Mouse (Mus musculus): ENCODE measurements at regions not wholly inside any gene's neighbourhood (a gene's known extent, or its start where the extent isn't known, plus 50 kb on each side); places are given as distances from the start of the nearest gene placed in this dataset.

DNA sequence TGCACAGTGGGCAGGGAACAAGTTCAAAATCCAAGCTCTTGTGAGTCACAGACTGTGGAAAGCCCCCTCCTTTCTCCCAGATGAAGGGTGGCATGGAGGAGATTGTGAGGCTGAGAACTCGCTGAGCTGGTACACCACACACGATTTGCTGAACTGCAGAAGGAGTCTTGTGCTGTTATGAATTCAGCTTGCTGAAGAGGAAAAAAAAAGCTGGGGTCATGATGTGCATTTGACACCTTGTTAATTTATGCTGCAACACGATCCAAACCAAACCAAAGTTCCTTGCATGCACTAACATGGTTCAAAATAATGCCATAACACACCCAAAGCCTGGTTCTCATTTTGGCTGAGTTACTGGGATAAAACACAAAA, 485.9 kb downstream of the Hdgfl1 start:
- H3K27ac ChIP-seq (ENCODE audit: insufficient read depth, low read depth, low read length), result no peak overlapping the region
- TF ChIP-seq CTCF (IDR thresholded peaks at IDR 0.05; ENCODE audit: low read depth, low read length), result no peak
- no peak for TF ChIP-seq POLR2A (IDR thresholded peaks at IDR 0.05; ENCODE audit: borderline replicate concordance, low read depth, low read length)
- no peak overlapping the region for H3K4me3 ChIP-seq (ENCODE audit: insufficient read depth, low read length)
- H3K4me1 ChIP-seq (ENCODE audit: control insufficient read depth, insufficient read depth, low read length), result no peaks in the 10 kb centered on the region

DNA sequence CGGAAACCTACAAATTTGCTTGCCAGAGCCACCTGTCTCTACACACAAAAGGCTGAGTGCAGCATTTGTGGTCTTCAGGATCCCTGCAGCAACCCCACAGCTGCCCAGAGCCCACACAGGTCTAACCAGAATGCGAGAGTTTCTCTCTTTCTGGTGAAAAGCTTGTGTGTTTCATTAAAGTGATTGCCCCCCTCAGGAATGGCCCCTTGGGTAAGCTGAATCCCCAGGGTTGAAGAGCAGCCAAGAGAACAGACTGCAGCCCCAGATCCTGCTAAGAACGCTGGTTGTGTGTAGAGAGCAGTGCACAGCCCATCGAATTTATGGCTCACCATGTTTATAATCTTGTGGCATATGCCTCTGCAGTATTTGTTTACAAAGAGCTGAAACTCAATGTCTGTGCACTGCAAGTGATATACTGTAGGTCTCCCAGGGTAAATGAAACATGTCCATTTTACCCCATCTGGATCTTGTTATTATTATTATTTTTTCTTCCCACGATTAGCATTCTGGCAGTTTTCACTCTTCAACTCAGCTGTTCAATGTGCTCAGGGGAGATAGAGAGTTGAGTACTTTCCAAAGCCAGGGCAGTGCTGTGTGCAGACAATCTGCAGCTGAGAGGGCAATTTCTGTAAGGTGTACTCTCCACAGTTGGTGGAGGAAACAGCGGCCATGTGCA, 486.4 kb downstream of the Hdgfl1 start:
- TF ChIP-seq POLR2A (IDR thresholded peaks at IDR 0.05; ENCODE audit: borderline replicate concordance, low read depth, low read length) (no peak), CTCF (IDR thresholded peaks at IDR 0.05; ENCODE audit: low read depth, low read length) (no peak)
- H3K4me1 ChIP-seq (ENCODE audit: control insufficient read depth, insufficient read depth, low read length), result no peaks in the 10 kb centered on the region

DNA sequence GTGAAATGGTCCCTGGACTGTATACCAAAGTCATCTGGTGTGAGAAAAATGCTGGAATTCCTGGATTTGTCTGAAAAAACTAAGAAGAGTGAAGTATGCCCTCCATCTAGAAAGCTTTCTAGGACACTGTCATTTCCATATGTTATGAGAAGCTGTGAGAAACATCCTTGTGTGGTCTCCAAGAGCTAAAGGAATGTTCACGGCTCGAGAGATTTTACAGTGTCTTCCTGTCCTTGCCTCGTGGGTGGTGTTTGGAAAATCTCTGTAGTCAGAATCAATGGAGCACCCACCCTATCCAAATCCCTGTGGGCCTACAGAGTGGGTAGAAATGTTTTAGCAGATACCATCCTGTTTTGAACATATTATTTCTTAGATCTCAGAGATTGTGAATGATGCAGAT, 487.7 kb downstream of the Hdgfl1 start:
- Histone ChIP-seq H3K4me1 (ENCODE audit: control insufficient read depth, insufficient read depth, low read length) (no peaks in the 10 kb centered on the region), H3K27ac (ENCODE audit: insufficient read depth, low read depth, low read length) (no peak overlapping the region), H3K4me3 (ENCODE audit: insufficient read depth, low read length) (no peak overlapping the region)
- TF ChIP-seq CTCF (IDR thresholded peaks at IDR 0.05; ENCODE audit: low read depth, low read length) (no peak), POLR2A (IDR thresholded peaks at IDR 0.05; ENCODE audit: borderline replicate concordance, low read depth, low read length) (no peak)

More for the DNA sequence above, 486.4 kb downstream of the Hdgfl1 start:
- H3K27ac ChIP-seq (ENCODE audit: insufficient read depth, low read depth, low read length), result no peak overlapping the region
- H3K4me3 ChIP-seq (ENCODE audit: insufficient read depth, low read length), result no peak overlapping the region

DNA sequence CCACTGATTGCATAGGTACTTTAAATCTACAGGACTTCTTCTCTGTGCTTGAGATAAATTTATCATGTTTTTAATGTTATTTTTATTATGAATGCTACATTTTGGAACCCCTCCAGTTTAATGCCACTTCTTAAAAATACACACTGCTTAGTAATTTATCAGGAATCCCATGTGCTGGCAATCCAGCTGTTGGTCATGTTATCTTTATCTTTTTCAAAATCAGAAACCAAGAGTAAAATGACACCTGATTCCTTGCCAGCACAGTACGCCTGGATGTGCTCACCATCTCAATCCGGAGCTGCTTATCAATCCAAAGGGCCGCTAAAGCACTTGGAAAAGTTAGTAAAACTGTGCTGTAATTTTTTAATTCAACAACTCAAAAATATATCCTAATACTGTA, 497.1 kb downstream of the Hdgfl1 start:
- H3K4me3 ChIP-seq (ENCODE audit: insufficient read depth, low read length), result no peak overlapping the region
- TF ChIP-seq CTCF (IDR thresholded peaks at IDR 0.05; ENCODE audit: low read depth, low read length) (no peak), POLR2A (IDR thresholded peaks at IDR 0.05; ENCODE audit: borderline replicate concordance, low read depth, low read length) (no peak)
- no peak overlapping the region for H3K27ac ChIP-seq (ENCODE audit: insufficient read depth, low read depth, low read length)
- H3K4me1 ChIP-seq (ENCODE audit: control insufficient read depth, insufficient read depth, low read length), result no peaks in the 10 kb centered on the region

DNA sequence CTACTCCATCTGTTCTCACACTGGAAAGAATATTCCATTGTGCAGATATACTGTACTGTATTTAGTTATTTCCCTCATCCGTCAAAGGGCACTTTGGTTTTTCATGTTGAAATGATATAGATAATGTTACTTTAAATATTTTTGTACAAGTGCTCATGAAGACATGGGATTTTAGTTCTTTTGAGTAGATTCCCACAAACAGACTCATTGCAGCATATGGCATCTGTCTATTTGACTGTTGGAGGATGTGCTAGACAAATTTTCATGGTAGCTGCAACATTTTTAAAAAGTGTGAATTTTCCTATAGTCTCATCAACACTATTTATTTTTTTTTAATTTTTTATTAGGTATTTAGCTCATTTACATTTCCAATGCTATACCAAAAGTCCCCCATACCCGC, 502.5 kb downstream of the Hdgfl1 start:
- TF ChIP-seq POLR2A (IDR thresholded peaks at IDR 0.05; ENCODE audit: borderline replicate concordance, low read depth, low read length), result no peak
- TF ChIP-seq CTCF (IDR thresholded peaks at IDR 0.05; ENCODE audit: low read depth, low read length), result no peak
- Histone ChIP-seq H3K4me3 (ENCODE audit: insufficient read depth, low read length) (no peak overlapping the region), H3K4me1 (ENCODE audit: control insufficient read depth, insufficient read depth, low read length) (no peaks in the 10 kb centered on the region), H3K27ac (ENCODE audit: insufficient read depth, low read depth, low read length) (no peak overlapping the region)

DNA sequence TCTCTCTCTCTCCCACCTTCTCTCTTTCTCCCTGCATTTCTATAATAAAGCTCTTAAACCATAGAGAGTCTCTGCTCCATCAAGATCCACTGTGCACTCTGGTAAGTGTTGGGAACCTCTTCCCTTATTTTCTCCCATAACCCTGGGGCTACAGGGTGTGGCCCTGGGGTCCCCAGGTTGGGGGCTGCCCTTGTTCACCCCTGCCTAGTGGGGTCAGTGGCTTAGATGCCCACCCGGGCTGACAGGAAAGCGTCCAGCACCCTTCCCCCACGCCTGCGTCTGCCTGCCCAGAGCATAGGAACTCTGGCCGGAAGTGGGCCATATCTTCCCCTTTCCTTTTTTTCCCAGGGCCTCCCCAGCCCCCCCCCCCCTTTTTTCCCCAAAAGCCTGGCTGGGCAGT, 534.0 kb downstream of the Hdgfl1 start:
- H3K4me1 ChIP-seq (ENCODE audit: control insufficient read depth, insufficient read depth, low read length), result 0 out of 2 replicates have a peak, but pooled peaks cover 2% of the 10 kb centered on the region
- H3K27ac ChIP-seq (ENCODE audit: insufficient read depth, low read depth, low read length), result no peak overlapping the region
- no peak overlapping the region for H3K4me3 ChIP-seq (ENCODE audit: insufficient read depth, low read length)
- TF ChIP-seq POLR2A (IDR thresholded peaks at IDR 0.05; ENCODE audit: borderline replicate concordance, low read depth, low read length) (no peak), CTCF (IDR thresholded peaks at IDR 0.05; ENCODE audit: low read depth, low read length) (no peak)

DNA sequence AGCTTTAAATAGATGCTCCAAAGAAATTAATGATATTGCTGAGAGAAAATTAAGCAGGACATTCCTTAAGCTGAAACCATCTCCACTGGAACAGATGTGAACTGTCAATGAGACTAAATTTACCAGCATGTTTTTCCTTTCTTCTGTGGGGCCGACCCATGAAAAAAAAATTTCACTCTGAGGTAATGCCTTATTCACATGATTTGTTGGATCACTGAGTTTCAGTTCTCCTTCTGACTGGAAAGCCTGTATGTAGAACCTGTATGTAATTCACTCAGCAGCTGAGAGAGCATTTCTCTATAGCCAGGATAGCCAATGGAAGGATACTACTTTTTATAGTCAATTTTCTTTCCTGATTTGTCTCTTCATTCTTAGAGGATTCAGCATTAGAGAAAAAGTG, 535.3 kb downstream of the Hdgfl1 start:
- no peak overlapping the region for H3K4me3 ChIP-seq (ENCODE audit: insufficient read depth, low read length)
- TF ChIP-seq CTCF (IDR thresholded peaks at IDR 0.05; ENCODE audit: low read depth, low read length), result no peak
- no peak for TF ChIP-seq POLR2A (IDR thresholded peaks at IDR 0.05; ENCODE audit: borderline replicate concordance, low read depth, low read length)
- H3K4me1 ChIP-seq (ENCODE audit: control insufficient read depth, insufficient read depth, low read length), result 0 out of 2 replicates have a peak, but pooled peaks cover 2% of the 10 kb centered on the region
- no peak overlapping the region for H3K27ac ChIP-seq (ENCODE audit: insufficient read depth, low read depth, low read length)

DNA sequence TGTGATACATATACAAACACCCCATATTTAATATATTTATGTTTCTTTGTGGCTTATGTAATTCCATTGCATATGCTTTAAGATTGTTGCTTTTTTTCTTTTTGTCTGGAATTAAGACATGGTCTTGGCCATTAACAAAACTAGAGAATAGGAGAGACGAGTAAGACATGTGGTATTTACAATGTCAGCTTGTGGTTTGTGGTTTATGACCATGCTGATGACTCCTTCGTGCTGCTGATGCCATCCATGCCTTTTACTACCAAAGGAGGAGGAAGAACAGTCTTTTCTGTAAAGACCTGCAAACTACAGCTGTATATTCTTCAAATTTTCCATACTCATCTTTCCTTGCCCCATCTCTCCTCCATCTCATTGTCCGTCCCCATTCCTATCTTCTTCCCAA, 552.7 kb downstream of the Hdgfl1 start:
- H3K4me3 ChIP-seq (ENCODE audit: insufficient read depth, low read length), result no peak overlapping the region
- H3K27ac ChIP-seq (ENCODE audit: insufficient read depth, low read depth, low read length), result no peak overlapping the region
- TF ChIP-seq CTCF (IDR thresholded peaks at IDR 0.05; ENCODE audit: low read depth, low read length) (no peak), POLR2A (IDR thresholded peaks at IDR 0.05; ENCODE audit: borderline replicate concordance, low read depth, low read length) (no peak)
- no peaks in the 10 kb centered on the region for H3K4me1 ChIP-seq (ENCODE audit: control insufficient read depth, insufficient read depth, low read length)

DNA sequence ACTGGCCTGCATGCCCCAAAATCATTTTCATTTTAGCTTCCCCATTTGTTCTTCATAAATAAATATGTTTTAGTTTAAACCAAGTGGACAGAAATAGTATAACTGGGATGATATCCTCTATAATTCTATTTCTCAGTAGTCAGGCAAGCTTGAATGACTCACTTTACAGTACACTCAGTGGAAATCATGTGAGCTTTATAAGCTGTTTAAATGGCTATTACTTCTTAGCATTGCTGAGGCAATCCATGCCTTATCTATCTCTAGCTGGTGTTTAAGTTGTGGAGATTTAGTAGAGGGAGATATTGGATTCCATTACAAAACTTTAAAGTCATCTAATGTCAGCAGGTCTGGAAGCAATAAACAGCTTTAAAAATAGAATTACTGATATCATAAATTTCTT, 553.4 kb downstream of the Hdgfl1 start:
- Histone ChIP-seq H3K27ac (ENCODE audit: insufficient read depth, low read depth, low read length) (no peak overlapping the region), H3K4me3 (ENCODE audit: insufficient read depth, low read length) (no peak overlapping the region)
- TF ChIP-seq CTCF (IDR thresholded peaks at IDR 0.05; ENCODE audit: low read depth, low read length), result no peak
- TF ChIP-seq POLR2A (IDR thresholded peaks at IDR 0.05; ENCODE audit: borderline replicate concordance, low read depth, low read length), result no peak

DNA sequence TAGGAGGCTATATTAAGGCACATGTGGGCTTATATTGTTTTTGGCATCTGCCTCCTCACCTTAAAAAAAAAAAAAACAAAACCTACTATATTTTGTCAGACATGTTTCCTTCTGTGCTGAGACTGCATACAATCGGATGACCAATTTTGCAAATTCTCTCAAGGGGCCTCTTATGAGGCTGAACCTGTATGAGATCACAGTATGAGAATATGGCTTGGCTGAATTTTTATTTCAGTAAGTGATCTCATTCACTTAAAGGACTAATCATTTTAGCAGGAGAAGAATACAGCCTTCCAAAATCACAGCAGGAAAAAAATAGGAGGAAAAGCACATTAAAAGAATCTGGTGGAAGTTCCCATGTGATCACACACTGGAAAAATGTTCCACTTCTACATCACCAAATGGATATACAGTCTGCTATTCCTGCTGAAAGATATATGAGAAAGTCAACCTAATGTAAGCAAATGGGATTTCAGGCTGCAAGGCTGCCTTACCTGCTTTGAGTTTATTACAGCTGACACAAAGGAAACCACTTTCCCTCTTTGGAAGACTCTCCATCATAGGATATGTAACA, 564.3 kb downstream of the Hdgfl1 start:
- H3K4me1 ChIP-seq (ENCODE audit: control insufficient read depth, insufficient read depth, low read length), result no peaks in the 10 kb centered on the region
- TF ChIP-seq POLR2A (IDR thresholded peaks at IDR 0.05; ENCODE audit: borderline replicate concordance, low read depth, low read length) (no peak), CTCF (IDR thresholded peaks at IDR 0.05; ENCODE audit: low read depth, low read length) (no peak)
- no peak overlapping the region for H3K27ac ChIP-seq (ENCODE audit: insufficient read depth, low read depth, low read length)

More for the DNA sequence above, 553.4 kb downstream of the Hdgfl1 start:
- no peaks in the 10 kb centered on the region for H3K4me1 ChIP-seq (ENCODE audit: control insufficient read depth, insufficient read depth, low read length)

More for the DNA sequence above, 564.3 kb downstream of the Hdgfl1 start:
- H3K4me3 ChIP-seq (ENCODE audit: insufficient read depth, low read length), result no peak overlapping the region

Data from bone marrow macrophage, adult 2 months (primary cell).